Mouse (Mus musculus) CH12.LX (cell line): Measurements from ENCODE around the gene Sdf2l1. TPM values are rescaled to one million over a fixed set of nuclear protein-coding genes. Genes with fewer than 3 reads are reported as not detected.

ENCODE experiments used
- DNase-seq: peaks from one replicate; pipeline ENCODE4 v3.0.0-alpha.2; 2013; ENCODE audit errors: extremely low read depth
- H3K27ac ChIP-seq: 2 replicates; pipeline ENCODE4 v1.5.1; 2012; ENCODE audit warnings: low read depth, mild to moderate bottlenecking, control low read depth, moderate library complexity; ENCODE audit not compliant: insufficient read depth
- H3K27me3 ChIP-seq: replicated peaks from 2 replicates; pipeline ENCODE3; 2012; ENCODE audit warnings: inconsistent platforms
- H3K36me3 ChIP-seq, 2 experiments: replicated peaks in 1 of 2; 2 replicates each; pipeline versions ENCODE3 to v1.6.1; 2012; ENCODE audit warnings: inconsistent platforms in 1 of 2, low read length in 1 of 2, mild to moderate bottlenecking in 1 of 2, mixed read lengths in 1 of 2, moderate library complexity in 1 of 2; ENCODE audit not compliant: control insufficient read depth in 1 of 2, insufficient read depth in 1 of 2
- H3K4me1 ChIP-seq, 2 experiments: 2 replicates each; pipeline ENCODE4 v1.6.1; 2012; ENCODE audit warnings: inconsistent platforms in 1 of 2, moderate library complexity in 1 of 2; ENCODE audit not compliant: insufficient read depth in 2 of 2, control insufficient read depth in 1 of 2
- H3K4me2 ChIP-seq: 2 replicates; pipeline ENCODE4 v1.6.1; 2012; ENCODE audit warnings: low read depth, mild to moderate bottlenecking, control low read depth; ENCODE audit not compliant: poor library complexity, insufficient read depth, severe bottlenecking
- H3K4me3 ChIP-seq, 3 experiments: fragments of 150-350 bp in 1 of 3; sonication (generic) in 1 of 3; replicated peaks in 1 of 3; 2 replicates each; pipeline versions ENCODE3 to v1.5.1; 2011 to 2012; ENCODE audit warnings: low read depth in 2 of 3, low read length in 2 of 3, mild to moderate bottlenecking in 2 of 3, moderate library complexity in 2 of 3, control low read depth in 1 of 3, improper control_type of control experiment in 1 of 3, inconsistent platforms in 1 of 3, mixed read lengths in 1 of 3; ENCODE audit not compliant: poor library complexity in 1 of 3
- H3K79me2 ChIP-seq: replicated peaks from 2 replicates; pipeline ENCODE4 v1.6.1; 2012; ENCODE audit warnings: mild to moderate bottlenecking, moderate library complexity; ENCODE audit not compliant: control insufficient read depth, poor library complexity, insufficient read depth, severe bottlenecking; ENCODE audit errors: extremely low read depth
- H3K9ac ChIP-seq: 2 replicates; pipeline ENCODE4 v1.6.1; 2012; ENCODE audit warnings: low read depth, mild to moderate bottlenecking, control low read depth, moderate library complexity; ENCODE audit not compliant: insufficient read depth
- H3K9me3 ChIP-seq: replicated peaks from 2 replicates; pipeline ENCODE3; 2012; ENCODE audit warnings: low read length, inconsistent platforms, mixed read lengths
- BHLHE40 ChIP-seq: IDR thresholded peaks from 2 replicates; pipeline ENCODE4 v1.6.1; 2011; ENCODE audit warnings: mild to moderate bottlenecking, low read depth, low read length, improper control_type of control experiment
- CHD1 ChIP-seq: IDR thresholded peaks from 2 replicates; pipeline ENCODE4 v1.6.1; 2012; ENCODE audit warnings: low read depth, low read length, improper control_type of control experiment, inconsistent platforms
- CHD2 ChIP-seq: IDR thresholded peaks from 2 replicates; pipeline ENCODE4 v1.6.1; 2011; ENCODE audit warnings: low read length, improper control_type of control experiment
- CTCF ChIP-seq, 2 experiments: IDR thresholded peaks in 1 of 2; conservative IDR thresholded peaks in 1 of 2; 2 replicates each; pipeline ENCODE4 v1.5.1; 2011 to 2012; ENCODE audit warnings: low read depth in 2 of 2, low read length in 2 of 2, improper control_type of control experiment in 1 of 2, inconsistent platforms in 1 of 2, mild to moderate bottlenecking in 1 of 2, moderate library complexity in 1 of 2
- E2F4 ChIP-seq: IDR thresholded peaks from 2 replicates; pipeline ENCODE4 v1.6.1; 2011; ENCODE audit warnings: low read depth, low read length, improper control_type of control experiment; ENCODE audit not compliant: insufficient replicate concordance
- ELF1 ChIP-seq: IDR thresholded peaks from 2 replicates; pipeline ENCODE4 v1.6.1; 2014; ENCODE audit warnings: low read depth, mild to moderate bottlenecking, inconsistent platforms, low read length, improper control_type of control experiment
- EP300 ChIP-seq: IDR thresholded peaks from 2 replicates; pipeline ENCODE4 v1.6.1; 2011; ENCODE audit warnings: low read length, improper control_type of control experiment
- ETS1 ChIP-seq: conservative IDR thresholded peaks from 2 replicates; pipeline ENCODE4 v1.6.1; 2012; ENCODE audit warnings: low read depth, mild to moderate bottlenecking, inconsistent platforms, low read length, improper control_type of control experiment, moderate library complexity
- GABPA ChIP-seq: IDR thresholded peaks from 2 replicates; pipeline ENCODE4 v1.6.1; 2012; ENCODE audit warnings: low read depth, low read length, improper control_type of control experiment, inconsistent platforms; ENCODE audit not compliant: insufficient replicate concordance
- HCFC1 ChIP-seq: IDR thresholded peaks from 2 replicates; pipeline ENCODE4 v1.6.1; 2012; ENCODE audit warnings: low read depth, mild to moderate bottlenecking, inconsistent platforms, low read length, improper control_type of control experiment
- IRF4 ChIP-seq: IDR thresholded peaks from 2 replicates; pipeline ENCODE4 v1.6.1; 2014; ENCODE audit warnings: low read depth, mild to moderate bottlenecking, inconsistent platforms, low read length, improper control_type of control experiment
- JUN ChIP-seq: IDR thresholded peaks from 2 replicates; pipeline ENCODE4 v1.6.1; 2011; ENCODE audit warnings: low read depth, mild to moderate bottlenecking, low read length, improper control_type of control experiment, moderate library complexity; ENCODE audit not compliant: insufficient read depth
- JUND ChIP-seq: conservative IDR thresholded peaks from 2 replicates; pipeline ENCODE4 v1.6.1; 2011; ENCODE audit warnings: low read depth, low read length, improper control_type of control experiment
- KAT2A ChIP-seq: IDR thresholded peaks from 2 replicates; pipeline ENCODE4 v1.6.1; 2012; ENCODE audit warnings: low read length, improper control_type of control experiment, inconsistent platforms; ENCODE audit not compliant: insufficient replicate concordance
- MAFK ChIP-seq: IDR thresholded peaks from 2 replicates; pipeline ENCODE4 v1.6.1; 2011; ENCODE audit warnings: low read length, improper control_type of control experiment; ENCODE audit not compliant: insufficient replicate concordance
- MAX ChIP-seq: IDR thresholded peaks from 2 replicates; pipeline ENCODE4 v1.6.1; 2011; ENCODE audit warnings: low read length, improper control_type of control experiment
- MAZ ChIP-seq: IDR thresholded peaks from 2 replicates; pipeline ENCODE4 v1.6.1; 2012; ENCODE audit warnings: low read depth, mild to moderate bottlenecking, inconsistent platforms, low read length, improper control_type of control experiment, moderate library complexity
- MEF2A ChIP-seq: IDR thresholded peaks from 2 replicates; pipeline ENCODE4 v1.6.1; 2014; ENCODE audit warnings: low read depth, mild to moderate bottlenecking, inconsistent platforms, low read length, improper control_type of control experiment, borderline replicate concordance
- MXI1 ChIP-seq: IDR thresholded peaks from 2 replicates; pipeline ENCODE4 v1.6.1; 2011; ENCODE audit warnings: mild to moderate bottlenecking, low read depth, low read length, improper control_type of control experiment
- MYC ChIP-seq: IDR thresholded peaks from 2 replicates; pipeline ENCODE4 v1.6.1; 2011; ENCODE audit warnings: low read depth, mild to moderate bottlenecking, improper control_type of control experiment, low read length
- NELFE ChIP-seq: IDR thresholded peaks from 2 replicates; pipeline ENCODE4 v1.6.1; 2011; ENCODE audit warnings: low read depth, low read length, improper control_type of control experiment
- NRF1 ChIP-seq: IDR thresholded peaks from 2 replicates; pipeline ENCODE4 v1.6.1; 2014; ENCODE audit warnings: low read depth, mild to moderate bottlenecking, inconsistent platforms, low read length, improper control_type of control experiment, moderate library complexity
- PAX5 ChIP-seq: IDR thresholded peaks from 2 replicates; pipeline ENCODE4 v1.6.1; 2012; ENCODE audit warnings: low read length, inconsistent platforms, mixed read lengths
- POLR2A ChIP-seq: IDR thresholded peaks from 2 replicates; pipeline ENCODE4 v1.6.1; 2011; ENCODE audit warnings: low read depth, mild to moderate bottlenecking, improper control_type of control experiment, low read length
- POLR2AphosphoS2 ChIP-seq: IDR thresholded peaks from 2 replicates; pipeline ENCODE4 v1.6.1; 2011; ENCODE audit warnings: low read depth, low read length, improper control_type of control experiment
- RAD21 ChIP-seq: IDR thresholded peaks from 2 replicates; pipeline ENCODE4 v1.6.1; 2011; ENCODE audit warnings: low read depth, mild to moderate bottlenecking, low read length, improper control_type of control experiment, moderate library complexity
- RCOR1 ChIP-seq: conservative IDR thresholded peaks from 2 replicates; pipeline ENCODE4 v1.6.1; 2012; ENCODE audit warnings: low read depth, mild to moderate bottlenecking, inconsistent platforms, low read length, improper control_type of control experiment
- SIN3A ChIP-seq: IDR thresholded peaks from 2 replicates; pipeline ENCODE4 v1.6.1; 2012; ENCODE audit warnings: low read length, improper control_type of control experiment, inconsistent platforms
- SMC3 ChIP-seq: IDR thresholded peaks from 2 replicates; pipeline ENCODE4 v1.6.1; 2011; ENCODE audit warnings: low read depth, low read length, improper control_type of control experiment
- TBP ChIP-seq: conservative IDR thresholded peaks from 2 replicates; pipeline ENCODE4 v1.6.1; 2011; ENCODE audit warnings: low read depth, low read length, improper control_type of control experiment
- TCF12 ChIP-seq: IDR thresholded peaks from 2 replicates; pipeline ENCODE4 v1.6.1; 2014; ENCODE audit warnings: low read depth, mild to moderate bottlenecking, inconsistent platforms, low read length, improper control_type of control experiment
- UBTF ChIP-seq: IDR thresholded peaks from 2 replicates; pipeline ENCODE4 v1.6.1; 2012; ENCODE audit warnings: low read depth, mild to moderate bottlenecking, inconsistent platforms, low read length, improper control_type of control experiment, moderate library complexity
- USF1 ChIP-seq: IDR thresholded peaks from 2 replicates; pipeline ENCODE4 v1.6.1; 2014; ENCODE audit warnings: low read depth, mild to moderate bottlenecking, inconsistent platforms, low read length, improper control_type of control experiment
- USF2 ChIP-seq: conservative IDR thresholded peaks from 2 replicates; pipeline ENCODE4 v1.6.1; 2011; ENCODE audit warnings: low read depth, low read length, improper control_type of control experiment
- ZC3H11A ChIP-seq: IDR thresholded peaks from 2 replicates; pipeline ENCODE4 v1.6.1; 2012; ENCODE audit warnings: low read depth, mild to moderate bottlenecking, inconsistent platforms, low read length, improper control_type of control experiment
- ZKSCAN1 ChIP-seq: IDR thresholded peaks from 2 replicates; pipeline ENCODE4 v1.6.1; 2012; ENCODE audit warnings: low read depth, inconsistent platforms, low read length, improper control_type of control experiment, borderline replicate concordance
- ZMIZ1 ChIP-seq: IDR thresholded peaks from 2 replicates; pipeline ENCODE4 v1.6.1; 2012; ENCODE audit warnings: low read depth, mild to moderate bottlenecking, inconsistent platforms, low read length, improper control_type of control experiment
- ZNF384 ChIP-seq: IDR thresholded peaks from 2 replicates; pipeline ENCODE4 v1.6.1; 2012; ENCODE audit warnings: low read depth, low read length, improper control_type of control experiment, inconsistent platforms
- dilution Hi-C: fragments of 300-500 bp; cut with MboI; formaldehyde crosslinking; loops from 2 replicates; pipeline ENCODE4 v1.14.3; 2020; ENCODE audit warnings: low sequenced_read_pairs; ENCODE audit not compliant: extremely low pct_unique_long_range_greater_than_20kb, extremely low pct_ligation_motif_present
- in situ Hi-C: fragments of 300-500 bp; cut with MboI; formaldehyde crosslinking; loops from 3 replicates; pipeline ENCODE4 v1.14.3; 2019; ENCODE audit warnings: low sequenced_read_pairs, low pct_ligation_motif_present, low pct_unique_long_range_greater_than_20kb, mixed read lengths
- polyA plus RNA-seq: library from polyadenylated mRNA; unstranded; fragments of >175 nt; gene quantifications from 2 replicates; pipeline ENCODE4 v1.2.1, GENCODE M21; 2012; ENCODE audit warnings: low read depth; ENCODE audit not compliant: insufficient read length
- total RNA-seq, 2 experiments: library from RNA; depleted of rRNA; stranded (reverse); fragments of 300-350 nt in 1 of 2; fragments of >200 nt in 1 of 2; gene quantifications; 2 replicates each; pipeline ENCODE4 v1.2.3; 2012 to 2014

Gene Sdf2l1
- total and polyA plus RNA-seq, 3 experiments, result 159 to 235 (median 168) TPM

DNA sequence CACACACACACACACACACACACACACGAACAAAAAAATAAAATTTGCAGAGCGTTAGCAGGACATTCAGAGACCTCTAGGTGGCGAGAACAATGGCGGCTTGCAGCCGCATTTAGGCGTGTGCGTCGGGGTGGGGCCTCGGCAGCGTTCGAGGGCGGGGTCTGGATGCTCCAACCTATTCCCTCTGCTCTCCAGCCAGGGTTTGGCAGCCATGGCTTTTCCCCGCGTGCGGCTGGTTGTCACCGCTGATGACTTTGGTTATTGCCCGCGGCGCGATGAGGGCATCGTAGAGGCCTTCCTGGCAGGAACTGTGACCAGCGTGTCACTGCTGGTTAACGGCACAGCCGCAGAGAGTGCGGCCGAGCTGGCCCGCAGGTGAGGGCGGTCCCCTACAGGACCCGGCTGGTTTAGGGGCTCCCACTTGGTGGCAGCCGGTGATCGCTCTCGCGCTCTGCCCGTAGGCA, 14.6 kb upstream of the Sdf2l1 start, which contains the start of gene Ccdc116:
TSS of gene Ccdc116 (minus strand) at position 458 of the 464 bp plus-strand sequence.
- Histone ChIP-seq H3K4me1 (peaks cover 7 to 40% of the 10 kb centered on the region in 2 experiments), H3K9me3 (no peaks in the 10 kb centered on the region), H3K4me2 (peak within 1 kb of the TSS; percentile 91), H3K27ac (peak within 1 kb of the TSS; percentile 18), H3K36me3 (peaks cover 10 to 51% of the 10 kb centered on the region in 2 experiments), H3K4me3 (peak within 1 kb of the TSS; percentile 73 to 83 (median 80))
- in situ Hi-C loops, result no loop called here
- no peak for TF ChIP-seq EP300
- TF ChIP-seq E2F4, result no peak
- no peak for TF ChIP-seq ZKSCAN1
- TF ChIP-seq JUND, result no peak
- 0 out of 2 replicates have a peak, but pooled peaks have one; percentile 60 for TF ChIP-seq IRF4
- peak; percentile 58; the same call in 1 of the 2 replicates for TF ChIP-seq TCF12
- no peak for TF ChIP-seq USF2
- TF ChIP-seq TBP, result peak; percentile 56; the same call in 1 of the 2 replicates
- TF ChIP-seq NRF1, result peak; percentile 57
- TF ChIP-seq MEF2A, result peak; percentile 64; the same call in 1 of the 2 replicates
- no peak for TF ChIP-seq CHD2
- TF ChIP-seq BHLHE40, result peak; percentile 59
- TF ChIP-seq GABPA, result no peak
- no peak for TF ChIP-seq POLR2AphosphoS2
- peak; percentile 69 for TF ChIP-seq HCFC1
- TF ChIP-seq MAFK, result no peak
- TF ChIP-seq UBTF, result no peak
- TF ChIP-seq MXI1, result peak; percentile 77
- TF ChIP-seq JUN, result no peak
- TF ChIP-seq KAT2A, result no peak
- TF ChIP-seq CHD1, result no peak
- TF ChIP-seq RAD21, result no peak; the same call in none of the 2 replicates
- TF ChIP-seq ELF1, result peak; percentile 40; the same call in 1 of the 2 replicates
- peak; percentile 89 for TF ChIP-seq MYC
- peak; percentile 41 for TF ChIP-seq MAX
- no peak for TF ChIP-seq PAX5
- TF ChIP-seq NELFE, result peak; percentile 86
- TF ChIP-seq ZC3H11A, result no peak
- TF ChIP-seq MAZ, result peak; percentile 49; the same call in 1 of the 2 replicates
- no peak for TF ChIP-seq USF1
- TF ChIP-seq ETS1, result no peak
- no peak for TF ChIP-seq SMC3
- peak; percentile 70; the same call in 1 of the 2 replicates for TF ChIP-seq ZNF384
- TF ChIP-seq CTCF (conservative IDR thresholded peaks at IDR 0.05 in 1 of 2, IDR thresholded peaks at IDR 0.05 in 1 of 2; ENCODE audit: low read depth in 2 of 2, low read length in 2 of 2), result peak in 1 of 2 experiments; percentile 74; a peak in 2 of 4 replicates
- no peak; the same call in 1 of the 2 replicates for TF ChIP-seq RCOR1
- TF ChIP-seq SIN3A, result peak; percentile 61; the same call in 1 of the 2 replicates
- 0 out of 2 replicates have a peak, but pooled peaks have one; percentile 55 for TF ChIP-seq ZMIZ1
- peak; percentile 77; the same call in 1 of the 2 replicates for TF ChIP-seq POLR2A
- TF ChIP-seq, all 38 proteins: peak for 18
- Histone ChIP-seq H3K9ac (peak within 1 kb of the TSS; percentile 64), H3K27me3 (no peaks in the 10 kb centered on the region), H3K79me2 (peaks cover 4% of the 10 kb centered on the region; the same call in 1 of the 2 replicates)
- dilution Hi-C loops, result no loop called here
- peak; percentile 96 for DNase-seq
